Comparison of ENCODE assay signal across 7 mouse cellular contexts in the genomic region with DNA sequence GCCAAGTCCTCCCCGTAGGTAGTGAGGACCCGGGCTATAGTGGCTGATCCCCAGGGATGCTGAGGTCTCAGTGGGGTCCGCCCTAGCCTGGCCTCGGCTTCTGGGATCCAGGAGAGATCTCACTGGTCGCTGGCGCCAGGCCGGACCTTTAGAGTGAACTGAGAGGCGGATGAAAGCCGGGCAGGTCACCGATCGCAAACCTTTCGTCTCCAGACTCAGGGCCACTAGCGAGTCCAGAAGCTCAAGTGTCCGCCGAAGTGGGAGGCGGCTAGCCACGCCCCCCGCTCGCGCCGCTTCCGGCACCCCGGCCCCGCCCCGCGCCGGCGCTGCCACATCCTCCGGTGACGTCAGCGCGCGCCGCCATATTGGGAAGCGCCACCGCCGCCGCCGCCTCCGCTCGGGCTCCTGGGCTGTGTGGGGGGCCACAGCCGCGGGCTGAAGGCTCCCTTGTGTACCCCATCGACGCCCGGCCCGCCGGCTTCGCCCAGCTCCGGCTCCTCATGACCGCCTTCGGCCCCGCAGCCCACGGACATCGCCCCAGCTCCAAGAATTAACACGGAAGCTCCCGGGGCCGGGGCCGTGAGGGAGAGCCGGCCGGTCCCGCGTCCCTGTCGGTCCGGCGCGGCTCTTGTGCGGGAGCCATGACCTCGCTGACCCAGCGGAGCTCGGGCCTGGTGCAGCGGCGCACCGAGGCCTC. TPM values are rescaled to one million over a fixed set of nuclear protein-coding genes. Genes with fewer than 3 reads are reported as not detected.
DNase-seq lines count a peak whose midpoint lies in the region; ATAC-seq and TF ChIP-seq lines count a peak whose summit lies in the region.

A gene (plus strand): TSS at position 360 of the 697 bp plus-strand sequence.

- peaks cover 3% of the 10 kb centered on the region; the same call in 1 of the 2 replicates for H3K4me1 ChIP-seq in intestine, postnatal 0 days (replicated peaks; ENCODE audit: control insufficient read depth, insufficient read depth, low read length)
- H3K4me1 ChIP-seq in midbrain, embryonic 12.5 days, result peaks cover 34% of the 10 kb centered on the region
- H3K4me1 ChIP-seq in small intestine, adult 2 months (ENCODE audit: control insufficient read depth, insufficient read depth, insufficient read length, low read length), result peaks cover 9% of the 10 kb centered on the region; the same call in 1 of the 2 replicates

- WGBS in intestine, postnatal 0 days, result under 1% methylated on average over 62 of the region's 74 CpGs
- under 1% methylated on average over 66 of the region's 74 CpGs for WGBS in midbrain, embryonic 12.5 days
- under 1% methylated on average over 69 of the region's 74 CpGs for WGBS in small intestine, adult 2 months

- TF ChIP-seq POLR2A in small intestine, adult 2 months (IDR thresholded peaks at IDR 0.05; ENCODE audit: low read depth, low read length), result peak; percentile 84

- no peak for TF ChIP-seq CTCF in intestine, postnatal 0 days (IDR thresholded peaks at IDR 0.05; ENCODE audit: low read depth)
- TF ChIP-seq CTCF in small intestine, adult 2 months (IDR thresholded peaks at IDR 0.05; ENCODE audit: extremely low read depth, insufficient read length, insufficient replicate concordance, low read depth, low read length), result no peak

- H3K4me2 ChIP-seq in intestine, postnatal 0 days (replicated peaks; ENCODE audit: low read depth), result peak within 1 kb of the TSS; percentile 85
- H3K4me2 ChIP-seq in midbrain, embryonic 12.5 days (replicated peaks), result peak within 1 kb of the TSS; percentile 75

- H3K4me3 ChIP-seq in intestine, postnatal 0 days (ENCODE audit: low read depth, low read length), result peak within 1 kb of the TSS; percentile 100
- peak within 1 kb of the TSS; percentile 95 for H3K4me3 ChIP-seq in midbrain, embryonic 12.5 days
- peak within 1 kb of the TSS; percentile 99 for H3K4me3 ChIP-seq in small intestine, adult 2 months (ENCODE audit: low read depth, low read length)

- no peaks in the 10 kb centered on the region for H3K27me3 ChIP-seq in intestine, postnatal 0 days (replicated peaks; ENCODE audit: control insufficient read depth, insufficient read depth, low read length)
- H3K27me3 ChIP-seq in midbrain, embryonic 12.5 days, result peaks cover 18% of the 10 kb centered on the region
- no peaks in the 10 kb centered on the region for H3K27me3 ChIP-seq in small intestine, adult 2 months (ENCODE audit: control insufficient read depth, insufficient read depth, low read length)

- peak; percentile 90 for DNase-seq in adrenal gland, adult 8-10 months
- DNase-seq in embryo, embryonic 9.5 days (ENCODE audit: extremely low spot score), result peak; percentile 95
- DNase-seq in gonadal fat pad, adult 2 months (ENCODE audit: low read depth), result no peak
- DNase-seq in left cerebral cortex, postnatal 4 days, result peak; percentile 96

- intact Hi-C loops in left cerebral cortex, postnatal 4 days (cut with DNase I), result loop anchor here (5.0 kb wide), 1 partner anchor 46 kb away; no protein-coding TSS in a partner anchor

- H3K36me3 ChIP-seq in intestine, postnatal 0 days (ENCODE audit: control insufficient read depth, insufficient read depth), result peaks cover 7% of the 10 kb centered on the region; the same call in 1 of the 2 replicates
- H3K36me3 ChIP-seq in midbrain, embryonic 12.5 days, result peaks cover 5% of the 10 kb centered on the region; the same call in 1 of the 2 replicates
- H3K36me3 ChIP-seq in small intestine, adult 2 months (ENCODE audit: control insufficient read depth, insufficient read depth, low read length), result peaks cover 4% of the 10 kb centered on the region

- peak within 1 kb of the TSS; percentile 99 for H3K9ac ChIP-seq in intestine, postnatal 0 days (ENCODE audit: low read depth, low read length)
- peak within 1 kb of the TSS; percentile 91 for H3K9ac ChIP-seq in midbrain, embryonic 12.5 days (replicated peaks)

- H3K9me3 ChIP-seq in intestine, postnatal 0 days (ENCODE audit: control insufficient read depth), result no peaks in the 10 kb centered on the region
- no peaks in the 10 kb centered on the region for H3K9me3 ChIP-seq in midbrain, embryonic 12.5 days

- peak within 1 kb of the TSS; percentile 97 for H3K27ac ChIP-seq in intestine, postnatal 0 days (ENCODE audit: low read depth, low read length)
- H3K27ac ChIP-seq in midbrain, embryonic 12.5 days (replicated peaks), result peak within 1 kb of the TSS; percentile 92
- peak within 1 kb of the TSS; percentile 94 for H3K27ac ChIP-seq in small intestine, adult 2 months (ENCODE audit: insufficient read depth, low read depth, low read length)

- ATAC-seq in intestine, postnatal 0 days, result peak; percentile 90
- peak; percentile 97 for ATAC-seq in midbrain, embryonic 12.5 days (ENCODE audit: low FRiP score, low read depth)

RNA-seq across cellular contexts. Expression of the gene that starts here (rescaled TPM):
- 100 to 1,000 TPM; 109 to 136 (median 122) TPM for total RNA-seq in adrenal gland, adult 8-10 months (2022)
- 76.3 and 102 TPM in 2 replicates for polyA plus RNA-seq in gonadal fat pad, adult 2 months (2012; rRNA removed)
- polyA plus RNA-seq in intestine, postnatal 0 days (2015; fragmentation: Nextera tagmentation; extraction: Ambion mirVana), result 67.9 and 70.0 TPM in 2 replicates
- total RNA-seq in left cerebral cortex, postnatal 4 days (2021), result 10 to 100 TPM; 62.9 to 67.9 TPM
- 94.8 and 98.4 TPM in 2 replicates for polyA plus RNA-seq in midbrain, embryonic 12.5 days (2016; fragmentation: Nextera tagmentation; extraction: Ambion mirVana)
- 64.4 and 103 TPM in 2 replicates for polyA plus RNA-seq in small intestine, adult 2 months (2012; rRNA removed)
